Comparison of ENCODE assay signal across 8 mouse cellular contexts in genomic region chr11:97840539-97840954, GRCm38 (mm10). TPM values are rescaled to one million over a fixed set of nuclear protein-coding genes. Genes with fewer than 3 reads are reported as not detected.
DNase-seq lines count a peak whose midpoint lies in the region; ATAC-seq and TF ChIP-seq lines count a peak whose summit lies in the region.

Gene B230217C12Rik, plus strand, starts transcription at chr11:97840780.

- H3K9ac ChIP-seq in heart, embryonic 15.5 days = peak within 1 kb of the TSS; percentile 38
- peak within 1 kb of the TSS; percentile 76 for H3K9ac ChIP-seq in limb, embryonic 13.5 days

- H3K4me2 ChIP-seq in heart, embryonic 15.5 days = peak within 1 kb of the TSS; percentile 63
- peak within 1 kb of the TSS; percentile 69 for H3K4me2 ChIP-seq in limb, embryonic 13.5 days (replicated peaks)

- peak within 1 kb of the TSS; percentile 42 for H3K4me3 ChIP-seq in thymus, adult 2 months (ENCODE audit: control insufficient read depth, insufficient read depth, low read length)
- H3K4me3 ChIP-seq in heart, embryonic 15.5 days = peak within 1 kb of the TSS; percentile 53
- peak within 1 kb of the TSS; percentile 57 for H3K4me3 ChIP-seq in limb, embryonic 13.5 days

- H3K36me3 ChIP-seq in thymus, adult 2 months (ENCODE audit: control insufficient read depth, insufficient read depth, low read length) = no peaks in the 10 kb centered on the region; the same call in 1 of the 2 replicates
- H3K36me3 ChIP-seq in heart, embryonic 15.5 days = peaks cover 8% of the 10 kb centered on the region; the same call in 1 of the 2 replicates
- peaks cover 34% of the 10 kb centered on the region for H3K36me3 ChIP-seq in limb, embryonic 13.5 days

- no peak; the same call in 1 of the 2 replicates for ATAC-seq in heart, embryonic 15.5 days (replicated peaks; ENCODE audit: insufficient number of reproducible peaks, insufficient read depth, low FRiP score, low read depth)
- ATAC-seq in limb, embryonic 13.5 days (ENCODE audit: low FRiP score, low read depth) = peak; percentile 29; the same call in 1 of the 2 replicates

- WGBS in thymus, adult 2 months = 15% methylated on average over 6 of the region's 6 CpGs
- 1% methylated on average over 6 of the region's 6 CpGs for WGBS in heart, embryonic 15.5 days
- under 1% methylated on average over 6 of the region's 6 CpGs for WGBS in limb, embryonic 13.5 days

- TF ChIP-seq POLR2A in thymus, adult 2 months (IDR thresholded peaks at IDR 0.05; ENCODE audit: control insufficient read depth, extremely low read depth, insufficient read depth, low read length, poor library complexity) = no peak

- H3K27ac ChIP-seq in thymus, adult 2 months (ENCODE audit: control insufficient read depth, insufficient read depth, low read length) = peak within 1 kb of the TSS; percentile 43
- H3K27ac ChIP-seq in heart, embryonic 15.5 days = peak within 1 kb of the TSS; percentile 63
- peak within 1 kb of the TSS; percentile 85 for H3K27ac ChIP-seq in limb, embryonic 13.5 days

- no peak for TF ChIP-seq CTCF in thymus, adult 2 months (IDR thresholded peaks at IDR 0.05; ENCODE audit: borderline replicate concordance, control insufficient read depth, extremely low read depth, insufficient read depth, low read length, poor library complexity)

- peaks cover 31% of the 10 kb centered on the region for H3K4me1 ChIP-seq in thymus, adult 2 months (replicated peaks; ENCODE audit: control insufficient read depth, insufficient read depth, low read length)
- H3K4me1 ChIP-seq in heart, embryonic 15.5 days (replicated peaks) = peaks cover 27% of the 10 kb centered on the region
- H3K4me1 ChIP-seq in limb, embryonic 13.5 days = peaks cover 22% of the 10 kb centered on the region

- no peaks in the 10 kb centered on the region for H3K27me3 ChIP-seq in thymus, adult 2 months (ENCODE audit: control insufficient read depth, insufficient read depth, low read length)
- H3K27me3 ChIP-seq in heart, embryonic 15.5 days = no peaks in the 10 kb centered on the region
- H3K27me3 ChIP-seq in limb, embryonic 13.5 days = no peaks in the 10 kb centered on the region

- DNase-seq in thymus, adult 2 months = no peak
- no peak for DNase-seq in thymus, postnatal 10 days (ENCODE audit: low spot score in 2 of 2)
- DNase-seq in cerebellum, adult 8-10 months = peak; percentile 62
- peak; percentile 58 for DNase-seq in naive thymus-derived CD4-positive, alpha-beta T cell, adult 2 months (ENCODE audit: low read depth)
- no peak for DNase-seq in natural killer cell, adult 2 months (ENCODE audit: low spot score in 2 of 2)
- DNase-seq in thymus, postnatal 14 days = no peak

- no peaks in the 10 kb centered on the region for H3K9me3 ChIP-seq in heart, embryonic 15.5 days (replicated peaks)
- H3K9me3 ChIP-seq in limb, embryonic 13.5 days = no peaks in the 10 kb centered on the region

RNA-seq across cellular contexts. Expression of gene B230217C12Rik, which starts in this region (rescaled TPM):
- polyA plus RNA-seq in thymus, adult 2 months (2012; rRNA removed) = 4.7 and 6.2 TPM in 2 replicates
- polyA plus RNA-seq in heart, embryonic 15.5 days (2015; fragmentation: Nextera tagmentation; extraction: Ambion mirVana) = 2.9 and 3.4 TPM in 2 replicates
- polyA plus RNA-seq in limb, embryonic 13.5 days (2015; fragmentation: Nextera tagmentation; extraction: Ambion mirVana) = 11.7 and 12.5 TPM in 2 replicates

Comparison
In these comparisons a context has a peak if more than half of its experiments do, and no peak if none do; other contexts are left out.
1. DNase-seq: peak in cerebellum, adult 8-10 months (single experiment) and naive thymus-derived CD4-positive, alpha-beta T cell, adult 2 months (single experiment); none in thymus, adult 2 months (single experiment), thymus, postnatal 10 days (0 of 2), natural killer cell, adult 2 months (0 of 2) and thymus, postnatal 14 days (single experiment).
2. Peak in every context shown above with its lines, with median percentiles within 50 percentile points of each other: H3K27ac ChIP-seq and H3K4me3 ChIP-seq.